Mouse (Mus musculus) embryonic facial prominence, embryonic 10.5 days (tissue): ENCODE data around the gene Vwa3b. TPM values are rescaled to one million over a fixed set of nuclear protein-coding genes. Genes with fewer than 3 reads are reported as not detected.

Experiments
- DNase-seq: peaks from one replicate; pipeline ENCODE4 v3.0.0-alpha.2; 2017; ENCODE audit warnings: low spot score
- H3K27ac ChIP-seq: fragments of 300-500 bp; sonication (generic); replicated peaks from 2 replicates; pipeline ENCODE4 v1.5.1; 2016; ENCODE audit warnings: mild to moderate bottlenecking
- H3K27me3 ChIP-seq: fragments of 300-500 bp; sonication (generic); replicated peaks from 2 replicates; pipeline ENCODE4 v1.6.1; 2016; ENCODE audit warnings: low read depth, mild to moderate bottlenecking; ENCODE audit not compliant: poor library complexity, severe bottlenecking
- H3K36me3 ChIP-seq: fragments of 300-500 bp; sonication (generic); replicated peaks from 2 replicates; pipeline ENCODE4 v1.6.1; 2016; ENCODE audit warnings: mild to moderate bottlenecking, moderate library complexity
- H3K4me1 ChIP-seq: fragments of 300-500 bp; sonication (generic); 2 replicates; pipeline ENCODE4 v1.6.1; 2016
- H3K4me3 ChIP-seq: fragments of 300-500 bp; sonication (generic); 2 replicates; pipeline ENCODE4 v1.5.1; 2016; ENCODE audit warnings: mild to moderate bottlenecking, moderate library complexity
- H3K9me3 ChIP-seq: fragments of 300-500 bp; sonication (generic); 2 replicates; pipeline ENCODE4 v1.6.1; 2016; ENCODE audit warnings: mild to moderate bottlenecking
- WGBS: fragments of 180-500 bp; shearing (Covaris S2); methylation state at CpG from one replicate; pipeline ENCODE4 v1.1.7; 2016; 5-methylcytosine and 5-hydroxymethylcytosine counted together
- polyA plus RNA-seq: library from polyadenylated mRNA; unstranded; fragments of >200 nt; fragmentation: Nextera tagmentation; extraction: Ambion mirVana; gene quantifications from 2 replicates; pipeline ENCODE4 v1.2.1, GENCODE M21; 2016

The Vwa3b gene
- polyA plus RNA-seq, 1 experiment from 2014 or later: 0.42 TPM

DNA sequence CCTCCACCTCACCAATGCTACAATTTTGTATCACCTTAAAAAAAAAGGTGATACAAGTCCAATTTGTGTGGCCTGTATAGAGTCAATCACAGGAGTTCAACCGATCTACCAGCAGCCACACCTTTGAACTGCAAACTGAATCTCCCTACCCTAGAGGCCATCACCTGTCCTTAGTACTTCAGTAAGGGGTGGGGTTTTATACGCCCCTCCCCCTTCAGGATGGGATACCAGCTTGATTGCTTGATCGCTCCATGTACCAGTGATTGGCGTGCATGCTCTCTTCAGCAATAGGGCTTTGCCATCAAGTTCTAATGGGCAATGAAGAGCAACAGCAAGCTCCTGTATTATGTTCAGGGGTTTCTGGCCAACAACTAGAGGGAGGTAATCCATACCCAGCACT lies 54.0 kb downstream of the Vwa3b start:
- Histone ChIP-seq H3K27ac (no peak overlapping the region), H3K4me3 (no peak overlapping the region), H3K9me3 (no peaks in the 10 kb centered on the region), H3K4me1 (peaks cover 12% of the 10 kb centered on the region; the same call in 1 of the 2 replicates), H3K27me3 (no peaks in the 10 kb centered on the region), H3K36me3 (no peaks in the 10 kb centered on the region)
- DNase-seq: no peak
- WGBS: 85% methylated on average over 4 of the region's 4 CpGs

DNA sequence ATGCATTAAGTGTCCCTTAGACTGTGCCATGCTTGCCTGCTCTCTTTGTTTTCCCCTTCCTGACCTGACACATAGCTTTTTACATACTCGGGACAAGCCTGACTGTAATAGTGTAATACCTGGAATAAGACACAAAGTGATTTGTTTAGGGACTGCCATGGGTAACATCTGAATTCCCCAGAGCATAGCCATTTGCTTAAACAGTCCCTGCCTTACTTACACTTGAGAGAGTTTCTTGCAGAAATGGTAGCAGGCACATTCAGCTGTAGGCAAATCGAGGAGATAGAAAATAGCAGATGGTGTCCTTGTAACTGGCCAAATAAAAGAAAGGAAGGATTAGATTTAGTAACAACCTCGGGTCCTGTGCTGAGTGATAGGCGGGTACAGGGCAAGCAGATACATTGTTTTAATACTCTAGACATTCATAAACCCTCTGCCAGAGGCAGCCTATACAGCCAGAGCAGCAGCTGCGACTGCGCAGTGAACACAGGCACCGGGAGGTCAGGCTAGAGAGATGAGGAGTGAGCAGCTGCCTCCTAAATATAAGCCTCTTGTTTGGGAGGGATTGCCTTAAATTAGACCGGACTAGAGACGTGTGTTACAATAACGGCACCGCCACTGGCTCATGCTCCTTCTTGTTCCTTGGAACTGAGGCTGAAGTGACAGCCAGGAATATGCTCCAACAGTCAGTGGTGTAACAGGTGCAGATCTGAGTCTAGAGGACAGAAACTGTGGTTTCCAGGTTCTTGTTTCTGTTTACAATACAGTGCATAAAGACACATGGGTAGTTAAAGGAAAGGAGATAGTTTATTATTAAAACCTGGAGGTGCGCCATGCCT lies 55.2 kb downstream of the Vwa3b start:
- no peaks in the 10 kb centered on the region for H3K9me3 ChIP-seq
- H3K27ac ChIP-seq: no peak overlapping the region
- peaks cover 12% of the 10 kb centered on the region; the same call in 1 of the 2 replicates for H3K4me1 ChIP-seq
- H3K36me3 ChIP-seq: no peaks in the 10 kb centered on the region
- no peak for DNase-seq
- no peak overlapping the region for H3K4me3 ChIP-seq
- WGBS: 84% methylated on average over 12 of the region's 12 CpGs
- no peaks in the 10 kb centered on the region for H3K27me3 ChIP-seq

- H3K27ac ChIP-seq: no peak overlapping the region
- no peak overlapping the region for H3K4me3 ChIP-seq
- no peaks in the 10 kb centered on the region for H3K36me3 ChIP-seq
- H3K4me1 ChIP-seq: peaks cover 12% of the 10 kb centered on the region; the same call in 1 of the 2 replicates
- WGBS: 87% methylated on average over 2 of the region's 2 CpGs
- no peaks in the 10 kb centered on the region for H3K9me3 ChIP-seq
- no peaks in the 10 kb centered on the region for H3K27me3 ChIP-seq
- no peak for DNase-seq
Measured at GRCm38 (mm10) chr1:37082215-37082464, 55.7 kb downstream of the Vwa3b start.

DNA sequence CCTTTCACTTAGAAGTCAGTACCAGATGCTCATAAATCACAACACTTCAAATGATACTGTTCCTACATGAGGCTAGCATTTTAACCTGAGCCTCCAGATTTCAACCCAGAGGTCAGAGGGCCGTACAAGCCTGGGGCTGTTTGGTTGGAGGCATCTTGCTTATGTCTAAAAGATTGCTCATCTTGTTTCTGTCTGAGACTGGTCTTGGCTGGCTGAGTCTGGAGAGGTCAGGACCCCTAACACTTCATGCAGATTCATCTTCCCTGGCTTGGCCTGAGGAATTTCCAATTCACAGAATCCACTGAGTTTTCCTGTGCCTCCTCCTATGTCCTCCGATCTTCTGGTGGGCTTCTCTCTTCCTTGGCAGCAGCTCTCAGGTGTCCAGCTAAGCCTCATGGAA lies 57.7 kb downstream of the Vwa3b start:
- no peaks in the 10 kb centered on the region for H3K9me3 ChIP-seq
- H3K27ac ChIP-seq: no peak overlapping the region
- no peak overlapping the region for H3K4me3 ChIP-seq
- WGBS: 60% methylated on average over 2 of the region's 2 CpGs
- H3K36me3 ChIP-seq: no peaks in the 10 kb centered on the region
- H3K4me1 ChIP-seq: peaks cover 27% of the 10 kb centered on the region
- H3K27me3 ChIP-seq: no peaks in the 10 kb centered on the region
- no peak for DNase-seq

DNA sequence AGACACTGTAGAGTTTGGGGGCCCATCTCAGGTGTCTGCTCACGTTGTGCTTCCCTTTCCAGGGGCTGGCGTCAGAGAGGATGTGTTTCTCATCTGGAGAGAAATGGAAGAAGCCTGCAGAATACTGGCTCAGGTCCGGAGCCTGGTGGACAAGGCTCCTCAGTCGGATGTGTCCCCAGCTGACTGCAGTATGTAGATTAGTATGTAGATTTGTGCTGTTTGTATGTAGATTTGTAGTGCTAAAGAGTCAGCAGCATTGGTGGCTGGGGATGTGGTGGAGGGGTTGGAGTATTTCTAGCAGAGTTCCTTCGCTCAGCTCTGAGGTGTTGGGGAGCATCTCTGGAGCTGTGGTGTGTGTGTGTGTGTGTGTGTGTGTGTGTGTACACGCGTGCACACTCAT lies 58.8 kb downstream of the Vwa3b start:
- H3K27ac ChIP-seq: no peak overlapping the region
- no peaks in the 10 kb centered on the region for H3K9me3 ChIP-seq
- no peak overlapping the region for H3K4me3 ChIP-seq
- no peak for DNase-seq
- H3K4me1 ChIP-seq: peaks cover 27% of the 10 kb centered on the region
- 56% methylated on average over 7 of the region's 7 CpGs for WGBS
- H3K27me3 ChIP-seq: no peaks in the 10 kb centered on the region
- no peaks in the 10 kb centered on the region for H3K36me3 ChIP-seq

DNA sequence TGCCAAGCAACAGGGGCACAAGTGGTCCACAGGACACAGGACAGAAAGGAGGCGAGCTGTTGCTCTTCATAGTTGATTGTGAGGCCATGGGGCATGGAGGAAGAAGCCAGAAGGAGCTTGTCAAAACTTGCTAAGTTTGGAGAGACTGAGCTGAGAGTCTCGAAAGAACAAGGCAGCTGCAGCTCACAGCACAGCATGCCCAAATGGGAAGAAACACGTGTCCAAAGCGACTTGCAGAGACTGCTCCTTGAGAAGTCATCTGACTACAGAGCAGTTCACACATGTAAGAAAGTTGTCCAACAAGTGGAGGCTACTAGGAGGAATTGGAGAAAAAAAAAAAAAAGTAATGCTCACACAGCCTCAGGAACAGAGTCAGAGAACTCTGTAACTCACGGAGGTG lies 62.8 kb downstream of the Vwa3b start:
- H3K4me3 ChIP-seq: no peak overlapping the region
- H3K36me3 ChIP-seq: no peaks in the 10 kb centered on the region
- no peak for DNase-seq
- H3K9me3 ChIP-seq: peaks cover 2% of the 10 kb centered on the region; the same call in 1 of the 2 replicates
- 83% methylated on average over 5 of the region's 5 CpGs for WGBS
- H3K27ac ChIP-seq: no peak overlapping the region
- peaks cover 19% of the 10 kb centered on the region for H3K4me1 ChIP-seq
- no peaks in the 10 kb centered on the region for H3K27me3 ChIP-seq

- 56% methylated on average over 17 of the region's 17 CpGs for WGBS
- H3K27ac ChIP-seq: 0 out of 2 replicates have a peak overlapping the region, but pooled peaks have one; percentile 12
Measured at GRCm38 (mm10) chr1:37097382-37098093, 71.1 kb downstream of the Vwa3b start.

DNA sequence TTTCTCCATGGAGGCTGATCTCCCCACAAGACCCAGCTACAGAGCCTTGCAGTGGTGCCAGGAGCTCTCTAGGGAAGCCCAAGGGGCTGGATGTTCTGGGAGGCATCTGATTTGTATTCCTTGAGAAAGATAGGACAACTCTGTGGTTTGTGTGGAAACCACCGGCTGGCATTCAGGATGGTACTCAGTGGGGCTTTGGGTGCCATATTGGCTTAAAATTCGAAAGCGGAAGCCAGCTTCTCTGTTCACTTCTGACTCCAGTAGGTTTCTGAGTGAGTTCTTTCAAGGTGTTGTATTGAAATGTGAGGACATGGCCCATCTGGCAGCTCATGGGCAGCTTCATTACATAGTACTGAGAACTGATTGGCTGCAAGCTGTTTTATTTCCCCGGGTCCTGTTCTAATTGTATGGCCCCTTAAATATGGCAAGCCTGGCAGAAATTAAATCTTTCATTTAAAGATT lies 71.7 kb downstream of the Vwa3b start:
- WGBS: 99% methylated on average over 4 of the region's 4 CpGs
- Histone ChIP-seq H3K27me3 (no peaks in the 10 kb centered on the region), H3K4me3 (no peak overlapping the region), H3K4me1 (peaks cover 16% of the 10 kb centered on the region), H3K27ac (0 out of 2 replicates have a peak overlapping the region, but pooled peaks have one; percentile 12), H3K9me3 (peaks cover 4% of the 10 kb centered on the region; the same call in 1 of the 2 replicates), H3K36me3 (no peaks in the 10 kb centered on the region)
- no peak for DNase-seq

More at GRCm38 (mm10) chr1:37097382-37098093, 71.1 kb downstream of the Vwa3b start:
- Histone ChIP-seq H3K27me3 (no peaks in the 10 kb centered on the region), H3K4me3 (no peak overlapping the region), H3K4me1 (peaks cover 16% of the 10 kb centered on the region), H3K9me3 (peaks cover 4% of the 10 kb centered on the region; the same call in 1 of the 2 replicates), H3K36me3 (no peaks in the 10 kb centered on the region)
- no peak for DNase-seq

GRCm38 (mm10) chr1:37100361-37100760 lies 74.0 kb downstream of the Vwa3b start:
- H3K27ac ChIP-seq: no peak overlapping the region
- H3K4me1 ChIP-seq: peaks cover 23% of the 10 kb centered on the region
- H3K36me3 ChIP-seq: no peaks in the 10 kb centered on the region
- no peak overlapping the region for H3K4me3 ChIP-seq
- H3K9me3 ChIP-seq: no peaks in the 10 kb centered on the region
- no peak for DNase-seq
- no peaks in the 10 kb centered on the region for H3K27me3 ChIP-seq
- 88% methylated on average over 6 of the region's 6 CpGs for WGBS

DNA sequence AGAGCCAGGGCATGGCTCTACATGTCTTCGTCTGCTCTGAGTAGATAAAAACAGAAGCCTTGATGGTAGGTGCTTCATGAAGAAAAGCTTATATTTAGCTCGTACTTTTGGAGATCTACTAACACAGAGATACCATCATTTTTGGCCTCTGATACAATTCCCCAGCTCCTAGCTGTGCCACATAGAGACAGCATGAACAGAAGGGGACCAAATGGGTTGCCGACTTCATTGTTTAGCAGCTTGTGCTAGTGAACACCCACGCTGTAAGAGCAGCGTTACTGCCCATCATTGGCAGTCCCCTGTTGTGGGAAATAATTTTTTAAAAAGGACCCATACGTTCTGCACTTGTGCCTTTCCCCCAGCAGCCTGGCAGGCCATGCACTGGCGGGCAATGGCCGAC lies 74.6 kb downstream of the Vwa3b start:
- Histone ChIP-seq H3K27me3 (no peaks in the 10 kb centered on the region), H3K36me3 (no peaks in the 10 kb centered on the region), H3K27ac (no peak overlapping the region), H3K4me1 (peaks cover 23% of the 10 kb centered on the region), H3K4me3 (no peak overlapping the region), H3K9me3 (no peaks in the 10 kb centered on the region)
- WGBS: 90% methylated on average over 8 of the region's 8 CpGs
- DNase-seq: no peak

DNA sequence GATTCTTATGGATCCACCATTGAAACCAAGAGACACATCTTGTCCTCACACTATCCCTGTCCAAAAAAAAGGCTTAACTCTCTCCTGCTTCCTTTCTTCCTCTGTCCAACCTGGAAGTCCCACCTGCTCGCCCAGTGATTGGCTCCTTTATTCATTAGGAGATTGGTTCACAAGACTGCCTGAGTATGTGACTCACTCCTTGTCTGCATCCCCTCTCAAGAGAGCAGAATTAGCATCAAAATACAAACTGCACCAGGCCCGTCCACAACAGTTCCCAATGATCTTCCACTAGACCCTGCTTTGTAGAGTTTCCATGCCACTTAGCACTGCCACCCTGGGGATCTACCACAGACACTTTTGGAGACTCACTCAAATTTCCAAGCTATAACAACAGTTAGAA lies 75.3 kb downstream of the Vwa3b start:
- Histone ChIP-seq H3K4me1 (peaks cover 16% of the 10 kb centered on the region), H3K27ac (no peak overlapping the region), H3K4me3 (no peak overlapping the region), H3K27me3 (no peaks in the 10 kb centered on the region), H3K9me3 (no peaks in the 10 kb centered on the region), H3K36me3 (no peaks in the 10 kb centered on the region)
- DNase-seq: no peak
- WGBS: 69% methylated on average over 2 of the region's 2 CpGs

- H3K4me3 ChIP-seq: no peak overlapping the region
- DNase-seq: no peak
- H3K27ac ChIP-seq: 0 out of 2 replicates have a peak overlapping the region, but pooled peaks have one; percentile 0
- no peaks in the 10 kb centered on the region for H3K27me3 ChIP-seq
- peaks cover 15% of the 10 kb centered on the region for H3K4me1 ChIP-seq
- 73% methylated on average over 3 of the region's 3 CpGs for WGBS
- no peaks in the 10 kb centered on the region for H3K9me3 ChIP-seq
- H3K36me3 ChIP-seq: no peaks in the 10 kb centered on the region
Measured at GRCm38 (mm10) chr1:37105194-37105593, 78.8 kb downstream of the Vwa3b start.

DNA sequence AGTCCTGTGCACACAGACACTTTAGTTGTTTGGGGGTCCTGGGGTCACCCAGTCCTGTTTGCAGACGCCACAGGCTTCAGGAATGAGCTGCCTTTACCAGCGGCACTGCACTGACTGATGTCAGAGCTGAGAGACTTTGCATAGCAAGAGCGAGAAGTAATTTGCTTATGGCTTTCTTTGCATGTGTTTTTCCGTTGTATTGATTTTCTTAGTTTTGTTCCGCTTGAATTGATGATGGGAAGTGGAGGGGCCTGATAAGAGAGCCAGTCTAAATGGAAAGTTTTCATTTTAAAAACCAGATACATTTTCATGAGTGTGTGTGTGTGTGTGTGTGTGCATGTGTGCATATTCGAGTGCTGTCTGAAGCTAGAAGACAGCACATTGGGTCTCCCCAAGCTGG lies 87.4 kb downstream of the Vwa3b start:
- Histone ChIP-seq H3K36me3 (no peaks in the 10 kb centered on the region), H3K27ac (0 out of 2 replicates have a peak overlapping the region, but pooled peaks have one; percentile 19), H3K4me3 (no peak overlapping the region), H3K9me3 (no peaks in the 10 kb centered on the region), H3K4me1 (peaks cover 24% of the 10 kb centered on the region), H3K27me3 (no peaks in the 10 kb centered on the region)
- DNase-seq: no peak
- WGBS: 75% methylated on average over 6 of the region's 6 CpGs
